Mouse (Mus musculus) bone marrow macrophage, adult 2 months (primary cell): ENCODE results near the gene Peg10. TPM values are rescaled to one million over a fixed set of nuclear protein-coding genes. Genes with fewer than 3 reads are reported as not detected.
A peak's percentile ranks its signal among the peaks of the same experiment; 100 is the strongest.
"Not testable (repeated sequence)": the region's sequence is repeated elsewhere in the genome, so short reads cannot be mapped to it uniquely, and the experiment has no call there.

Experiments
- H3K27ac ChIP-seq: 2 replicates; pipeline ENCODE4 v1.5.1; 2012; ENCODE audit warnings: low read depth, low read length; ENCODE audit not compliant: insufficient read depth
- H3K4me1 ChIP-seq: 2 replicates; pipeline ENCODE4 v1.6.1; 2012; ENCODE audit warnings: low read length; ENCODE audit not compliant: control insufficient read depth, insufficient read depth
- H3K4me3 ChIP-seq: 2 replicates; pipeline ENCODE4 v1.5.1; 2012; ENCODE audit warnings: mild to moderate bottlenecking, low read length, moderate library complexity; ENCODE audit not compliant: insufficient read depth
- CTCF ChIP-seq: IDR thresholded peaks from 2 replicates; pipeline ENCODE4 v1.5.1; 2012; ENCODE audit warnings: low read depth, mild to moderate bottlenecking, low read length, moderate library complexity
- POLR2A ChIP-seq: IDR thresholded peaks from 2 replicates; pipeline ENCODE4 v1.6.1; 2012; ENCODE audit warnings: mild to moderate bottlenecking, low read depth, low read length, borderline replicate concordance
- polyA plus RNA-seq: library from polyadenylated mRNA; stranded (reverse); fragments of >200 nt; gene quantifications from 2 replicates; pipeline ENCODE4 v1.2.4, GENCODE M21; 2012; ENCODE audit not compliant: missing spikeins, insufficient read depth, insufficient read length

Peg10 gene
- polyA plus RNA-seq, 1 experiment = 0.13 TPM

DNA sequence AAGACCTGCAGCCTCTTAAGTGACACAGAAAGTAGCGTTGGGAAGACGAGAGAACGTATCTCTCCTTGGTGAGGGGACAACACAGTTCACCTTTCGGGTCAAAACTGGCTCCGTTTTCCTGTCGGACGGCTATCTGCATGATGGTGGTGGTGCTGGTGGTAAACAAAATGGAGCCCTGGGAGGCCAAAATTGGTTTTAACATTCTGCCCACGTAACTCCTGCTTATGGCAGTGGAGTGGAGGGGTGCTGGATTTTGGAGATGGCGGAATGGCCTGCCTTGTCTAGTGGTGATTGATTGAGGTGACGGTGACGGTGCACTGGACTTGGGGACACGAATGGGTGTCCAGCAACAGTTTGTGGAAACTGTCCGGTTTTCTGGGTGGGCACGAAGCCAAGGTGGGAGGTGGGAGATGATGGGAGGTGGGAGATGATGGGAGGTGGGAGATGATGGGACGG is 1.4 kb downstream of the Peg10 start:
- Histone ChIP-seq H3K27ac (no peak overlapping the region), H3K4me1 (no peaks in the 10 kb centered on the region), H3K4me3 (peak overlapping the region; percentile 52)
- TF ChIP-seq CTCF (no peak), POLR2A (no peak)

- TF ChIP-seq POLR2A (no peak), CTCF (no peak)
- Histone ChIP-seq H3K27ac (no peak overlapping the region), H3K4me1 (no peaks in the 10 kb centered on the region), H3K4me3 (no peak overlapping the region)
Measured at GRCm38 (mm10) chr6:4749091-4749490, 2.0 kb downstream of the Peg10 start.

- TF ChIP-seq POLR2A (no peak), CTCF (no peak)
Measured at GRCm38 (mm10) chr6:4751355-4751754, 4.2 kb downstream of the Peg10 start.

DNA sequence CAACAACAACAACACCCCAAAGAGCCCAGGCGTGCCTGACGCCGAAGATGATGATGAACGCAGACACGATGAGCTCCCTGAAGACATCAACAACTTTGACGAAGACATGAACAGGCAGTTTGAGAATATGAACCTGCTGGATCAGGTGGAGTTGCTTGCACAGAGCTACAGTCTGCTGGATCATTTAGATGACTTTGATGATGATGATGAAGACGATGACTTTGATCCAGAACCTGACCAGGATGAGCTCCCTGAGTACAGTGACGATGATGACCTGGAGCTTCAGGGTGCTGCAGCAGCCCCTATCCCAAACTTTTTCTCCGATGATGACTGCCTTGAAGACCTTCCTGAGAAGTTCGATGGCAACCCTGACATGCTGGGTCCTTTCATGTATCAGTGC is 7.2 kb downstream of the Peg10 start:
- no peaks in the 10 kb centered on the region for H3K4me1 ChIP-seq
- H3K4me3 ChIP-seq = no peak overlapping the region
- no peak for TF ChIP-seq POLR2A
- TF ChIP-seq CTCF = no peak
- H3K27ac ChIP-seq = no peak overlapping the region

More at GRCm38 (mm10) chr6:4751355-4751754, 4.2 kb downstream of the Peg10 start:
- no peaks in the 10 kb centered on the region for H3K4me1 ChIP-seq
- H3K27ac ChIP-seq = no peak overlapping the region
- H3K4me3 ChIP-seq = no peak overlapping the region

GRCm38 (mm10) chr6:4754886-4755285 is 7.8 kb downstream of the Peg10 start:
- Histone ChIP-seq H3K4me1 (no peaks in the 10 kb centered on the region), H3K4me3 (no peak overlapping the region), H3K27ac (no peak overlapping the region)
- TF ChIP-seq POLR2A (no peak), CTCF (no peak)

- H3K27ac ChIP-seq, H3K4me1 ChIP-seq, H3K4me3 ChIP-seq: not testable (repeated sequence)
Measured at GRCm38 (mm10) chr6:4761415-4762142, 14.5 kb downstream of the Peg10 start.

DNA sequence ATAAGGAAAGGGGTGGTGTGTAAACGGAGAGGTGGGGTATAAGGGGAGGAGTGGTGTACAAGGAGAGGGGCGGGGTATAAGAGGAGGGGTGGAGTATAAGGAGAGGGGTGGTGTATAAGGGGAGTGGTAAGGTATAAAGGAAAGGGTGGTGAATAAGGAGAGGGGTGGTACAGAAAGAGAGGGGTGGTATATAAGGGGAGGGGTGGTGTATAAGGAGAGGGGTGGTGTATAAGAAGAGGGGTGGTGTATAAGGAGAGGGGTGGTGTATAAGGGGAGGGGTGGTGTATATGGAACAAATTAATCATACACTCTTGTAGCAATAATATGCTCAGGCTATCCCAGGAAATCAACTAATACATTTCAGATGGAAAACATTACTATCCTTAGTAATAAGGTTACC is 15.1 kb downstream of the Peg10 start:
- TF ChIP-seq CTCF (no peak), POLR2A (no peak)
- Histone ChIP-seq H3K4me3 (no peak overlapping the region), H3K27ac (no peak overlapping the region), H3K4me1 (no peaks in the 10 kb centered on the region)

GRCm38 (mm10) chr6:4796281-4796680 is 49.2 kb downstream of the Peg10 start:
- Histone ChIP-seq H3K4me3 (no peak overlapping the region), H3K27ac (peak overlapping the region; percentile 93), H3K4me1 (peaks cover 17% of the 10 kb centered on the region)
- TF ChIP-seq POLR2A = no peak
- TF ChIP-seq CTCF = no peak

- Histone ChIP-seq H3K4me1 (peaks cover 17% of the 10 kb centered on the region), H3K27ac (peak overlapping the region; percentile 93)
- H3K4me3 ChIP-seq = not testable (repeated sequence)
Measured at GRCm38 (mm10) chr6:4797317-4797716, 50.2 kb downstream of the Peg10 start.

GRCm38 (mm10) chr6:4798382-4798781 is 51.3 kb downstream of the Peg10 start:
- H3K4me1 ChIP-seq = peaks cover 17% of the 10 kb centered on the region
- peak overlapping the region; percentile 90 for H3K27ac ChIP-seq
- no peak overlapping the region for H3K4me3 ChIP-seq
- no peak for TF ChIP-seq POLR2A
- TF ChIP-seq CTCF = no peak

DNA sequence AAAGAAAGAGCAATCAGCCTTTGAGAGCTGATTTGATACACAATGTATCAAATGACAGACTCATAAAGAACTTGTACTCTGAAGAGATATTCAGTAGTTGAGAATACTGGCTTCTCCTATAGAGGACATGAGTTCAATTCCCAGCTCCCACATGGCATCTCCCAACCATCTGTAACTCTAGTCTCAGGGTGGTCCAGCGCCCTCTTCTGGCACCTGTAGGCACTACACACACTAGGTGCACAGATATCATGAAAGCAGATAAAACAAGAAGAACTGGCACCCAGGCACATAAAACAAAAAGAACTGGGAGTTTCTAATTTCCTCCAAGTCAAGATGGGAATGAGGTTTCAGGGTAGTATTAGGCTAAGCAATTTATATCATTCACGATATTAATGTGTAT is 52.3 kb downstream of the Peg10 start:
- Histone ChIP-seq H3K27ac (no peak overlapping the region), H3K4me3 (no peak overlapping the region), H3K4me1 (peaks cover 17% of the 10 kb centered on the region)
- no peak for TF ChIP-seq POLR2A
- no peak for TF ChIP-seq CTCF
